In the genomic region with DNA sequence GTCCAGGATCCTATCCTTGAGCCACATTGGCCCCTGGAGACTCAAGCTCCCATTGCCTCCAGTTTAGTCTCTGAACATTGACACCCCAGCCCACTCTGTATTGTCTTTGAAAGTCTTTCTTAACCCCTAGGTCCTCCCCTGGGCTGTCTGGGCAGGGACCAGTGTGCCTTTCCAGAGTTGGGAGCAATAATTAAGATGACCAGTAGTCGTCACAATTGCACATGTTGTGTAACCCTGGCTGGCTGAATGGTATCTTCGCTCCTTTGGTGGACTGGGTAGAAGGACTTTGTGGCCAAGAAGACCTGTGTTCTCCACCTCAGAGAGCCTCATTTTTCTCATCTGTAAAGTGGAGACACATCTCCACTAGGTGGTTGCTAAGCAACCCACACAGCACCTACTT, we compare ENCODE assay signal across 14 mouse cellular contexts. TPM values are rescaled to one million over a fixed set of nuclear protein-coding genes. Genes with fewer than 3 reads are reported as not detected.
DNase-seq lines count a peak whose midpoint lies in the region; ATAC-seq and TF ChIP-seq lines count a peak whose summit lies in the region.
"Had no signal": no experiment of that assay in that cellular context is flagged by ENCODE, and none has a peak within 500 bp of the region (broad histone marks: within the 10 kb centered on the region; RNA-seq: fewer than 3 reads in every experiment).

No protein-coding gene starts in this region.

- TF ChIP-seq POLR2A in kidney, adult 2 months (IDR thresholded peaks at IDR 0.05; ENCODE audit: low read depth, low read length), result no peak

- H3K4me1 ChIP-seq in kidney, adult 2 months (ENCODE audit: control insufficient read depth, insufficient read depth, low read length), result no peaks in the 10 kb centered on the region

- WGBS in kidney, adult 2 months, result 18% methylated on average over 2 of the region's 2 CpGs

- peak; percentile 39 for DNase-seq in adrenal gland, postnatal 14 days
- DNase-seq in adrenal gland, postnatal 25 days, result no peak
- DNase-seq in kidney, adult 2 months, result no peak
- DNase-seq in kidney, adult 11 months, result no peak
- DNase-seq in 3T3-L1 (ENCODE audit: low read depth, low spot score), result peak; percentile 49
- peak; percentile 22 for DNase-seq in brain, adult 2 months (ENCODE audit: low read depth, low spot score)
- DNase-seq in spleen, adult 18-20 months, result no peak
- DNase-seq: heart, adult 18-20 months; kidney, adult 8-10 months; lung, postnatal 14 days had no signal

- H3K27me3 ChIP-seq in kidney, adult 2 months (replicated peaks; ENCODE audit: control insufficient read depth, insufficient read depth, low read length), result no peaks in the 10 kb centered on the region

- no peak overlapping the region for H3K4me3 ChIP-seq in kidney, adult 2 months (ENCODE audit: insufficient read depth, low read depth, low read length)

- H3K27ac ChIP-seq in kidney, adult 2 months (ENCODE audit: insufficient read depth, low read depth, low read length), result no peak overlapping the region

- H3K36me3 ChIP-seq in kidney, adult 2 months (ENCODE audit: control insufficient read depth, insufficient read depth, low read length), result no peaks in the 10 kb centered on the region

- TF ChIP-seq CTCF in kidney, adult 2 months (conservative IDR thresholded peaks at IDR 0.05; ENCODE audit: insufficient read depth, insufficient read length, low read depth, low read length), result peak; percentile 50

- no peak for ATAC-seq in activated CD4-positive, CD25-positive, alpha-beta regulatory T cell, adult 4 months

RNA-seq across cellular contexts. Expression of a gene that starts 7.3 kb away (rescaled TPM):
- not detected in 2 replicates for total RNA-seq in adrenal gland, postnatal 14 days (2021)
- not detected in 2 replicates for total RNA-seq in adrenal gland, postnatal 25 days (2021)
- polyA plus RNA-seq in kidney, adult 2 months (2012; rRNA removed), result not detected in 2 replicates
- not detected for polyA plus RNA-seq in activated CD4-positive, CD25-positive, alpha-beta regulatory T cell, adult 4 months (2017; shearing (Covaris generic))
- total RNA-seq: heart, adult 18-20 months; hematopoietic stem cell, adult 5-6 weeks; layer of hippocampus, postnatal 10 days had no signal
- polyA plus RNA-seq: limb, embryonic 11.5 days had no signal

RNA-seq across cellular contexts. Expression of a gene that starts 7.6 kb away (rescaled TPM):
- 0.33 and 0.38 TPM in 2 replicates for total RNA-seq in adrenal gland, postnatal 14 days (2021)
- total RNA-seq in adrenal gland, postnatal 25 days (2021), result 0.62 and 0.79 TPM in 2 replicates
- polyA plus RNA-seq in kidney, adult 2 months (2012; rRNA removed), result 0.04 and 0.05 TPM in 2 replicates
- polyA plus RNA-seq in activated CD4-positive, CD25-positive, alpha-beta regulatory T cell, adult 4 months (2017; shearing (Covaris generic)), result not detected
- total RNA-seq: hematopoietic stem cell, adult 5-6 weeks had no signal
- polyA plus RNA-seq: limb, embryonic 11.5 days had no signal

RNA-seq across cellular contexts. Expression of a gene that starts 16.8 kb away (rescaled TPM):
- 18.4 and 21.2 TPM in 2 replicates for total RNA-seq in adrenal gland, postnatal 14 days (2021)
- total RNA-seq in adrenal gland, postnatal 25 days (2021), result 75.5 and 93.9 TPM in 2 replicates
- polyA plus RNA-seq in kidney, adult 2 months (2012; rRNA removed), result 14.0 and 18.1 TPM in 2 replicates
- polyA plus RNA-seq in activated CD4-positive, CD25-positive, alpha-beta regulatory T cell, adult 4 months (2017; shearing (Covaris generic)), result under 1 TPM; 0.56 to 0.57 TPM

RNA-seq across cellular contexts. Expression of a gene that starts 20.3 kb away (rescaled TPM):
- total RNA-seq in adrenal gland, postnatal 14 days (2021), result not detected in 2 replicates
- not detected in 2 replicates for total RNA-seq in adrenal gland, postnatal 25 days (2021)
- 0.07 and 0.13 TPM in 2 replicates for polyA plus RNA-seq in kidney, adult 2 months (2012; rRNA removed)
- under 1 TPM in 1 of 2 experiments, not detected in 1; 0.13 TPM for polyA plus RNA-seq in activated CD4-positive, CD25-positive, alpha-beta regulatory T cell, adult 4 months (2017; shearing (Covaris generic))
- total RNA-seq: heart, adult 18-20 months; hematopoietic stem cell, adult 5-6 weeks had no signal
- polyA plus RNA-seq: limb, embryonic 11.5 days had no signal

RNA-seq across cellular contexts. Expression of a gene that starts 37.4 kb away (rescaled TPM):
- total RNA-seq in adrenal gland, postnatal 14 days (2021), result 592 and 605 TPM in 2 replicates
- total RNA-seq in adrenal gland, postnatal 25 days (2021), result 1,338 and 1,408 TPM in 2 replicates
- 18.0 and 21.0 TPM in 2 replicates for polyA plus RNA-seq in kidney, adult 2 months (2012; rRNA removed)
- polyA plus RNA-seq in activated CD4-positive, CD25-positive, alpha-beta regulatory T cell, adult 4 months (2017; shearing (Covaris generic)), result 10 to 100 TPM; 18.4 to 26.6 TPM

Comparison
In these comparisons a context has a peak if more than half of its experiments do, and no peak if none do; other contexts are left out.
1. DNase-seq: peak in adrenal gland, postnatal 14 days (single experiment), 3T3-L1 (single experiment) and brain, adult 2 months (single experiment); none in adrenal gland, postnatal 25 days (single experiment), kidney, adult 2 months (single experiment), kidney, adult 11 months (single experiment) and spleen, adult 18-20 months (0 of 2).